ENCODE assay signal across 8 mouse cellular contexts in the genomic region with DNA sequence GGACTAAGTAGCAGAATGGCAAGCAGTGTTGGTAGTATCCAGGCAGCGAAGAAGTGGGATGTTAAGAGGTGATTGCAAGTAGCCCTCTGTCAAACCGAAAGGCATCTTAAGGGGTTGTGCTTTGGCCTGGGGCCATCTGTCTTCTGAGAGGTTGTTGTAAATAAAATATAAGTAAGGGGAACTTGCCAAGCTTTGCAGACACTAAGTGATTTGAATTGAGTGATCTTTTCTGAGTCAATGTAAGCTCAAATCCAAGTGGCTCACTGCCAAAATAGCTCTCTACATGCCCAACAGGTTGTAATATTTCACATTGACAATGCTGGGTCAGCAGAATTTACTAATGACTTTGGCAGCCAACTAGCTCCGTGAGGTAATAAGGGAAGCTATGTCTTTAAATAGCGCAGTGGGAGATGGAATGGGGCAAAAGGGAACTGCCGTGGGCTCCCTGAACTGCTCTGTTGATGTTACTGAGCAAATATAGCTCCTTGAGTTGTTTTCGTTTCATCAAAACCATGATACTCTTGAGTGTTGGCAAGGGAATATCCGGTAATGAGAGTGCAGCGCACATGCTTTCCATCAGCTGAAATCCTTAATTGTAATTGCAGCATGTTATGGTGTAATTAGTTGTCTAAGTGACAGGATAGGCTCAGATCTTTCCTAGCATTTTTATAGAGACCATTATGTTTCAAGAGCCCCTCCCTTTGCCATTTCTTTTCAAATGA.
DNase-seq lines count a peak whose midpoint lies in the region; ATAC-seq and TF ChIP-seq lines count a peak whose summit lies in the region.

No protein-coding gene starts in this region.

- H3K4me1 ChIP-seq in lung, embryonic 16.5 days (replicated peaks; ENCODE audit: control insufficient read depth, insufficient read depth, low read length) = no peaks in the 10 kb centered on the region; the same call in 1 of the 2 replicates
- H3K4me1 ChIP-seq in neural tube, embryonic 14.5 days (ENCODE audit: control insufficient read depth, insufficient read depth, low read length) = no peaks in the 10 kb centered on the region; the same call in 1 of the 2 replicates

- intact Hi-C loops in gastrocnemius, adult 2 months (cut with DNase I) = no loop called here
- intact Hi-C loops in heart, postnatal 10 days (cut with DNase I) = no loop called here

- ATAC-seq in lung, embryonic 16.5 days (ENCODE audit: low read depth) = peak; percentile 76
- peak; percentile 90 for ATAC-seq in neural tube, embryonic 14.5 days (ENCODE audit: low read depth)

- no peaks in the 10 kb centered on the region for H3K9me3 ChIP-seq in lung, embryonic 16.5 days (ENCODE audit: control insufficient read depth, low read length)
- H3K9me3 ChIP-seq in neural tube, embryonic 14.5 days (ENCODE audit: control insufficient read depth, low read length) = no peaks in the 10 kb centered on the region

- no peaks in the 10 kb centered on the region for H3K36me3 ChIP-seq in lung, embryonic 16.5 days (ENCODE audit: control insufficient read depth, insufficient read depth, low read length)
- no peaks in the 10 kb centered on the region for H3K36me3 ChIP-seq in neural tube, embryonic 14.5 days (ENCODE audit: control insufficient read depth, insufficient read depth, low read length)

- 28% methylated on average over 8 of the region's 8 CpGs for WGBS in lung, embryonic 16.5 days
- 36% methylated on average over 8 of the region's 8 CpGs for WGBS in neural tube, embryonic 14.5 days

- H3K27me3 ChIP-seq in lung, embryonic 16.5 days (ENCODE audit: control insufficient read depth, insufficient read depth, low read depth, low read length) = no peaks in the 10 kb centered on the region
- no peaks in the 10 kb centered on the region for H3K27me3 ChIP-seq in neural tube, embryonic 14.5 days (ENCODE audit: control insufficient read depth, insufficient read depth, low read length)

- no peak overlapping the region for H3K9ac ChIP-seq in lung, embryonic 16.5 days (ENCODE audit: low read length)
- H3K9ac ChIP-seq in neural tube, embryonic 14.5 days (replicated peaks; ENCODE audit: low read depth, low read length) = no peak overlapping the region

- no peak overlapping the region for H3K27ac ChIP-seq in gastrocnemius, adult 2 months
- H3K27ac ChIP-seq in lung, embryonic 16.5 days (ENCODE audit: low read length) = no peak overlapping the region
- H3K27ac ChIP-seq in neural tube, embryonic 14.5 days (ENCODE audit: low read depth, low read length) = no peak overlapping the region

- DNase-seq in gastrocnemius, adult 2 months = no peak
- no peak for DNase-seq in gastrocnemius, postnatal 4 days (ENCODE audit: low spot score in 2 of 2)
- no peak for DNase-seq in lung, adult 18-20 months
- peak; percentile 17 to 18 for DNase-seq in heart, postnatal 10 days
- no peak for DNase-seq in adipocyte (ENCODE audit: low spot score)
- no peak for DNase-seq in layer of hippocampus, postnatal 36 days

- no peak for TF ChIP-seq CTCF in gastrocnemius, adult 2 months (IDR thresholded peaks at IDR 0.05)

- peak overlapping the region; percentile 23; the same call in 1 of the 2 replicates for H3K4me3 ChIP-seq in gastrocnemius, adult 2 months
- no peak overlapping the region for H3K4me3 ChIP-seq in lung, embryonic 16.5 days (ENCODE audit: low read length)
- no peak overlapping the region for H3K4me3 ChIP-seq in neural tube, embryonic 14.5 days (ENCODE audit: low read depth, low read length)

- H3K4me2 ChIP-seq in lung, embryonic 16.5 days (ENCODE audit: low read depth, low read length) = 0 out of 2 replicates have a peak overlapping the region, but pooled peaks have one; percentile 16
- H3K4me2 ChIP-seq in neural tube, embryonic 14.5 days (ENCODE audit: low read depth, low read length) = no peak overlapping the region

Comparison
In these comparisons a context has a peak if more than half of its experiments do, and no peak if none do; other contexts are left out.
1. DNase-seq: peak in heart, postnatal 10 days (2 of 2); none in gastrocnemius, adult 2 months (single experiment), gastrocnemius, postnatal 4 days (0 of 2), lung, adult 18-20 months (0 of 2), adipocyte (single experiment) and layer of hippocampus, postnatal 36 days (0 of 2).